Mouse (Mus musculus) heart, adult 8-10 months (tissue): ENCODE data around the gene Pigx. TPM values are rescaled to one million over a fixed set of nuclear protein-coding genes. Genes with fewer than 3 reads are reported as not detected.

Source experiments
- DNase-seq: peaks from one replicate; pipeline ENCODE4 v3.0.0; 2022; ENCODE audit warnings: low spot score
- total RNA-seq, 4 experiments: library from RNA; stranded (reverse); gene quantifications; 2 replicates each; pipeline ENCODE4 v1.2.4; 2022

The Pigx gene
- total RNA-seq, 4 experiments from 2014 or later, result 17.3 to 20.2 (median 20.0) TPM

DNA sequence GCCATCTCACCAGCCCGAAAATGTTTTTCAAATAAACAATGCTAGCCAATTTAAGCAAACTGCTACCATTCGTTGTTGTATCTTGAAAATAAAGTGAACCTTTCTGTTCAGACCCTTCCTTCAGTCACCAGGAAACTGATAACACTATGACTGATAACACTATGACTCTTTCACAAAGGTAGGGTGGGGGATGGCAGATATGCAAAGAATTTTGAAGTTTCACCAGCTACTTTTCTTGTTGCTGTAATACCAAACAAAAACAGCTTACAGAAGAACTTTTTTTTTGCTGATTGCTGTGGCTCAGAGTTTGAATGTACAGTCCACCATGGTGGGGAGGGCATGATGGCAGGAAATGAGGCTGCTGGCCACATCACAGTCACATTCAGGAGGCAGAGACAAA is 37.3 kb downstream of the Pigx start:
- no peak for DNase-seq

GRCm38 (mm10) chr16:32059840-32060523 is 39.6 kb downstream of the Pigx start:
- no peak for DNase-seq

- no peak for DNase-seq
Measured at GRCm38 (mm10) chr16:32058817-32059216, 40.7 kb downstream of the Pigx start.

- no peak for DNase-seq
Measured at GRCm38 (mm10) chr16:32042367-32042766, 57.2 kb downstream of the Pigx start.

Other genes starting within 250 kb of the Pigx start
- not detected for gene Meltf, start 220.9 kb downstream of the Pigx start, total RNA-seq
- gene Pigz, start 165.9 kb downstream of the Pigx start, total RNA-seq, result 1 to 10 TPM; 4.2 to 7.8 (median 4.4) TPM
- 10 to 100 TPM; 61.6 to 83.0 (median 78.3) TPM for gene 0610012G03Rik, start 151.2 kb downstream of the Pigx start, total RNA-seq
- gene Ncbp2, start 151.2 kb downstream of the Pigx start, total RNA-seq, result 10 to 100 TPM; 22.6 to 26.4 (median 24.9) TPM
- 10 to 100 TPM; 10.0 to 13.9 (median 11.7) TPM for gene Senp5, start 96.5 kb downstream of the Pigx start, total RNA-seq
- 10 to 100 TPM; 22.8 to 27.3 (median 25.2) TPM for gene Pak2, start 20.4 kb downstream of the Pigx start, total RNA-seq
- gene Cep19, start 60 bp upstream of the Pigx start, total RNA-seq, result 10 to 100 TPM in 3 of 4 experiments, 1 to 10 TPM in 1; 9.1 to 12.9 (median 12.4) TPM
- 1 to 10 TPM; 3.5 to 4.6 (median 3.5) TPM for gene Nrros, start 65.9 kb upstream of the Pigx start, total RNA-seq
- gene Bex6, start 80.1 kb upstream of the Pigx start, total RNA-seq, result not detected
- 10 to 100 TPM; 11.4 to 14.0 (median 13.2) TPM for gene Fbxo45, start 147.4 kb upstream of the Pigx start, total RNA-seq
- gene Wdr53, start 147.5 kb upstream of the Pigx start, total RNA-seq, result 1 to 10 TPM; 3.8 to 8.3 (median 7.3) TPM
- 10 to 100 TPM; 21.6 to 33.8 (median 27.9) TPM for gene Smco1, start 171.7 kb upstream of the Pigx start, total RNA-seq
- gene Rnf168, start 177.7 kb upstream of the Pigx start, total RNA-seq, result 10 to 100 TPM; 11.3 to 15.3 (median 12.1) TPM
- gene Ubxn7, start 232.5 kb upstream of the Pigx start, total RNA-seq, result 10 to 100 TPM; 23.1 to 27.1 (median 24.5) TPM